Mouse (Mus musculus): ENCODE data around the gene Zfp366. TPM values are rescaled to one million over a fixed set of nuclear protein-coding genes. Genes with fewer than 3 reads are reported as not detected.

Gene Zfp366
- polyA plus RNA-seq, 1 experiment from 2014 or later, result 0.53 TPM

DNA sequence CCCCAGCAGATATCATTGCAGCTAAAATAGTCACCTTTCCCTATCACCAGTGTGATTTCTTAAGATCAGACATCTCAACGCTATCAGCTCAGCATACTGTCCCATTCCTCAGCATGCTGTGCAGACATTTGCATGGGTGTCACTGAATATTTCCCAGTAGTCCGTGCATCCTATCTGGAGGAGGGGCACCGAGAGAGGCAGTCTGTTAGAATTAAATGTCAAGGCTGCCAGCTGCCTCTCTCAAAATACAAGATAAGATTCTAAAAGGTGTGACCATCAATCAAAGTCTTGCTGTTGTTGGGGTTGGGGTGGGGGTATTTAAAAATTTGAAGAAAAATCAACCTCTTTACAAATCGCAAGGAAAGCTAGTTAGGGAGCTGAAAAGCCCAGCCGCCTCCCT, 28.4 kb downstream of the Zfp366 start:
- Histone ChIP-seq H3K9me3 (ENCODE audit: control insufficient read depth, low read length) (no peaks in the 10 kb centered on the region), H3K9ac (ENCODE audit: low read length) (no peak overlapping the region), H3K27ac (replicated peaks; ENCODE audit: low read depth, low read length) (no peak overlapping the region), H3K4me3 (ENCODE audit: low read depth, low read length) (no peak overlapping the region), H3K36me3 (ENCODE audit: control insufficient read depth, insufficient read depth, low read length) (no peaks in the 10 kb centered on the region), H3K4me2 (ENCODE audit: low read depth, severe bottlenecking) (no peak overlapping the region), H3K4me1 (ENCODE audit: control insufficient read depth, insufficient read depth, low read length) (no peaks in the 10 kb centered on the region), H3K27me3 (ENCODE audit: control insufficient read depth, insufficient read depth, low read length) (no peaks in the 10 kb centered on the region)
- 81% methylated on average over 5 of the region's 5 CpGs for WGBS
- ATAC-seq (ENCODE audit: insufficient number of reproducible peaks, low FRiP score, low TSS enrichment, low read depth) (no peak), DNase-seq (ENCODE audit: low spot score) (no peak)

- no peak overlapping the region for H3K27ac ChIP-seq (replicated peaks; ENCODE audit: low read depth, low read length)
- H3K4me1 ChIP-seq (ENCODE audit: control insufficient read depth, insufficient read depth, low read length), result no peaks in the 10 kb centered on the region
- H3K4me2 ChIP-seq (ENCODE audit: low read depth, severe bottlenecking), result no peak overlapping the region
- H3K9me3 ChIP-seq (ENCODE audit: control insufficient read depth, low read length), result no peaks in the 10 kb centered on the region
- no peak overlapping the region for H3K4me3 ChIP-seq (ENCODE audit: low read depth, low read length)
- DNase-seq (ENCODE audit: low spot score) (no peak), ATAC-seq (ENCODE audit: insufficient number of reproducible peaks, low FRiP score, low TSS enrichment, low read depth) (no peak)
- no peaks in the 10 kb centered on the region for H3K27me3 ChIP-seq (ENCODE audit: control insufficient read depth, insufficient read depth, low read length)
- H3K36me3 ChIP-seq (ENCODE audit: control insufficient read depth, insufficient read depth, low read length), result no peaks in the 10 kb centered on the region
- WGBS, result 79% methylated on average over 2 of the region's 2 CpGs
- H3K9ac ChIP-seq (ENCODE audit: low read length), result no peak overlapping the region
These were observed 31.4 kb downstream of the Zfp366 start for GRCm38 (mm10) chr13:99216005-99216404.

DNA sequence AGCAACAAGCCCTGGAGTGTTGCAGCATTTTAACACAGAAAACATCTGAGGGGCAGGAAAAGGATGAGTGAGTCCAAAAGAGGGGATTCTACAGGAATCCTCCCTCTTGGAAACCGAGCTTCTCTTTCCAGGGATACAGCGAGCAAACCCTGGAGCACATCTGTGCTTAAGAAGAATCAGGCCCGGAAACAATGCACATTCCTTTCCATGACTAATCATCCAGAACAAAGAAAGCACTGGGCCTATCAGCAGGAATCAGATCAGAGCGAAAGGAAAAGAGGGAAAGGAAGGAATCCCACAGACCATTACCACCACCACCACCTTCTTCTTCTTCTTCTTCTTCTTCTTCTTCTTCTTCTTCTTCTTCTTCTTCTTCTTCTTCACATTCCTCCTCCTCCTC, 33.4 kb downstream of the Zfp366 start:
- no peaks in the 10 kb centered on the region for H3K27me3 ChIP-seq (ENCODE audit: control insufficient read depth, insufficient read depth, low read length)
- no peaks in the 10 kb centered on the region for H3K9me3 ChIP-seq (ENCODE audit: control insufficient read depth, low read length)
- no peaks in the 10 kb centered on the region for H3K4me1 ChIP-seq (ENCODE audit: control insufficient read depth, insufficient read depth, low read length)
- DNase-seq (ENCODE audit: low spot score) (no peak), ATAC-seq (ENCODE audit: insufficient number of reproducible peaks, low FRiP score, low TSS enrichment, low read depth) (no peak)
- no peak overlapping the region for H3K4me2 ChIP-seq (ENCODE audit: low read depth, severe bottlenecking)
- H3K27ac ChIP-seq (replicated peaks; ENCODE audit: low read depth, low read length), result no peak overlapping the region
- 62% methylated on average over 4 of the region's 4 CpGs for WGBS
- no peaks in the 10 kb centered on the region for H3K36me3 ChIP-seq (ENCODE audit: control insufficient read depth, insufficient read depth, low read length)
- H3K4me3 ChIP-seq (ENCODE audit: low read depth, low read length), result no peak overlapping the region
- H3K9ac ChIP-seq (ENCODE audit: low read length), result no peak overlapping the region

DNA sequence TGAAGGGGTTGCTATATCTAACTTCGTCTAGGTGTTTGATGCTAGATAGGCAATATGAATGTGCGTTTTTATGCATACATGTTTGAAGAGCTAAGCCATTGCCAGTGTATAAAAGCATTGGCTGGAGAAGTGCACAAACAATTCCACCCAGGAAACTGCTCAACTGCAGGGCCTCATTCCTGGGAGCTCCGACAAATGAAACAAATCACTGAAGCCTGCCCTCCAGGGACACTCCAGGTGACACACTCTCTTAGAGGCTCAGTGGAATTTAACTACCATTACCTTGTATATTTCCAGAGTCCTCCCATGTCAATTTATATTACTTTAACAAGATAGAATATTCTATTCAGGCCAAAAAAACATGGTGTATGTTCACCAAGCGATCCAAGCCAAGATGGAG, 35.0 kb downstream of the Zfp366 start:
- H3K9ac ChIP-seq (ENCODE audit: low read length), result no peak overlapping the region
- no peaks in the 10 kb centered on the region for H3K36me3 ChIP-seq (ENCODE audit: control insufficient read depth, insufficient read depth, low read length)
- WGBS, result 90% methylated on average over 4 of the region's 4 CpGs
- no peaks in the 10 kb centered on the region for H3K27me3 ChIP-seq (ENCODE audit: control insufficient read depth, insufficient read depth, low read length)
- no peaks in the 10 kb centered on the region for H3K4me1 ChIP-seq (ENCODE audit: control insufficient read depth, insufficient read depth, low read length)
- no peaks in the 10 kb centered on the region for H3K9me3 ChIP-seq (ENCODE audit: control insufficient read depth, low read length)
- H3K4me3 ChIP-seq (ENCODE audit: low read depth, low read length), result no peak overlapping the region
- no peak for ATAC-seq (ENCODE audit: insufficient number of reproducible peaks, low FRiP score, low TSS enrichment, low read depth)
- no peak overlapping the region for H3K4me2 ChIP-seq (ENCODE audit: low read depth, severe bottlenecking)
- H3K27ac ChIP-seq (replicated peaks; ENCODE audit: low read depth, low read length), result no peak overlapping the region
- DNase-seq (ENCODE audit: low spot score), result no peak

GRCm38 (mm10) chr13:99221996-99222395, 37.4 kb downstream of the Zfp366 start:
- no peak overlapping the region for H3K4me3 ChIP-seq (ENCODE audit: low read depth, low read length)
- H3K9ac ChIP-seq (ENCODE audit: low read length), result no peak overlapping the region
- H3K27me3 ChIP-seq (ENCODE audit: control insufficient read depth, insufficient read depth, low read length), result no peaks in the 10 kb centered on the region
- ATAC-seq (ENCODE audit: insufficient number of reproducible peaks, low FRiP score, low TSS enrichment, low read depth) (no peak), DNase-seq (ENCODE audit: low spot score) (no peak)
- WGBS, result 96% methylated on average over 3 of the region's 3 CpGs
- no peaks in the 10 kb centered on the region for H3K4me1 ChIP-seq (ENCODE audit: control insufficient read depth, insufficient read depth, low read length)
- no peak overlapping the region for H3K4me2 ChIP-seq (ENCODE audit: low read depth, severe bottlenecking)
- no peaks in the 10 kb centered on the region for H3K9me3 ChIP-seq (ENCODE audit: control insufficient read depth, low read length)
- no peak overlapping the region for H3K27ac ChIP-seq (replicated peaks; ENCODE audit: low read depth, low read length)
- H3K36me3 ChIP-seq (ENCODE audit: control insufficient read depth, insufficient read depth, low read length), result no peaks in the 10 kb centered on the region

DNA sequence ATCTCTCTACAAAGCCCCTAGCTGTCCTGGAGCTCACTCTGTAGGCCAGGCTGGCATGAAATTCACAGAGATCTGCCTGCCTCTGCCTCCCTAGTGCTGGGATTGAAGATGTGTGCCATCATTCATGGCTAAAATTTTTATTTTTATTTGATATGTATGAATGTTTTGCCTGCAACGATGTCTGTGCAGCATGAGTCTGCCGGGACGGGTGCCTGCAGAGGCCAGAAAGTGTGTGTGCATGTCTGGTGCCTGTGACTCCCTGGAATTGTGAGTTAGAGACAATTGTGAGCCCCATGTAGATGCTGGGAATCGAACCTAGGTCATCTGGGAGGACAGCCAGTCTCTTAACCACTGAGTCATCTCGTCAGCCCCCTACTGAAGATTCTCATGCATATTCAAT, 37.9 kb downstream of the Zfp366 start:
- ATAC-seq (ENCODE audit: insufficient number of reproducible peaks, low FRiP score, low TSS enrichment, low read depth), result no peak
- H3K27me3 ChIP-seq (ENCODE audit: control insufficient read depth, insufficient read depth, low read length), result no peaks in the 10 kb centered on the region
- no peak for DNase-seq (ENCODE audit: low spot score)
- no peak overlapping the region for H3K4me2 ChIP-seq (ENCODE audit: low read depth, severe bottlenecking)
- no peak overlapping the region for H3K4me3 ChIP-seq (ENCODE audit: low read depth, low read length)
- H3K27ac ChIP-seq (replicated peaks; ENCODE audit: low read depth, low read length), result no peak overlapping the region
- 91% methylated on average over 5 of the region's 5 CpGs for WGBS
- no peaks in the 10 kb centered on the region for H3K4me1 ChIP-seq (ENCODE audit: control insufficient read depth, insufficient read depth, low read length)
- H3K36me3 ChIP-seq (ENCODE audit: control insufficient read depth, insufficient read depth, low read length), result no peaks in the 10 kb centered on the region
- no peaks in the 10 kb centered on the region for H3K9me3 ChIP-seq (ENCODE audit: control insufficient read depth, low read length)
- no peak overlapping the region for H3K9ac ChIP-seq (ENCODE audit: low read length)

- Histone ChIP-seq H3K9me3 (ENCODE audit: control insufficient read depth, low read length) (no peaks in the 10 kb centered on the region), H3K27me3 (ENCODE audit: control insufficient read depth, insufficient read depth, low read length) (no peaks in the 10 kb centered on the region), H3K4me1 (ENCODE audit: control insufficient read depth, insufficient read depth, low read length) (no peaks in the 10 kb centered on the region), H3K36me3 (ENCODE audit: control insufficient read depth, insufficient read depth, low read length) (no peaks in the 10 kb centered on the region), H3K4me3 (ENCODE audit: low read depth, low read length) (no peak overlapping the region), H3K27ac (replicated peaks; ENCODE audit: low read depth, low read length) (no peak overlapping the region), H3K4me2 (ENCODE audit: low read depth, severe bottlenecking) (no peak overlapping the region), H3K9ac (ENCODE audit: low read length) (no peak overlapping the region)
- WGBS, result 62% methylated on average over 8 of the region's 8 CpGs
- DNase-seq (ENCODE audit: low spot score) (no peak), ATAC-seq (ENCODE audit: insufficient number of reproducible peaks, low FRiP score, low TSS enrichment, low read depth) (no peak)
These were observed 38.8 kb downstream of the Zfp366 start for GRCm38 (mm10) chr13:99223321-99223884.

DNA sequence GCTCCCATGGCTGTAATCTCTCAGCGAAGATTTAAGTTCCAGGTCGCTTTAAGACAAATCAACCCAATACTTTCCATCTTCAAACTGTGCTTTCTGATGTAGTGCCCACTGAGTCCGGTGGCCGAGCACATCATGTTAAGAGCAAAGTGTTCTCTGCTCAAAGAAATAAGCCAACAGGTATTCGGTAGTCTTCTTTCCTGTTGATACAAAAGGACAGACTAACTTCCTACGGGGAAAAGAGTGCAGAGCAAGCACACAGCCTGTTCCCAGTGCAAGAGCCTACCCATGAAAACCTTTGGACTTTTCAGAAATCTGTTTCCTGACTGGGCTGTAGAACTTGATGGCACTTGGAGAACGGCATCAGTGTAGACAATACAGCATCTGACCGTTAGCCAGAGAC, 39.3 kb downstream of the Zfp366 start:
- no peaks in the 10 kb centered on the region for H3K9me3 ChIP-seq (ENCODE audit: control insufficient read depth, low read length)
- H3K9ac ChIP-seq (ENCODE audit: low read length), result no peak overlapping the region
- H3K36me3 ChIP-seq (ENCODE audit: control insufficient read depth, insufficient read depth, low read length), result no peaks in the 10 kb centered on the region
- H3K4me1 ChIP-seq (ENCODE audit: control insufficient read depth, insufficient read depth, low read length), result no peaks in the 10 kb centered on the region
- no peak for DNase-seq (ENCODE audit: low spot score)
- no peak overlapping the region for H3K27ac ChIP-seq (replicated peaks; ENCODE audit: low read depth, low read length)
- 93% methylated on average over 8 of the region's 8 CpGs for WGBS
- H3K4me2 ChIP-seq (ENCODE audit: low read depth, severe bottlenecking), result no peak overlapping the region
- no peaks in the 10 kb centered on the region for H3K27me3 ChIP-seq (ENCODE audit: control insufficient read depth, insufficient read depth, low read length)
- H3K4me3 ChIP-seq (ENCODE audit: low read depth, low read length), result no peak overlapping the region
- no peak for ATAC-seq (ENCODE audit: insufficient number of reproducible peaks, low FRiP score, low TSS enrichment, low read depth)

All from limb, embryonic 11.5 days (tissue).